Mouse (Mus musculus): ENCODE measurements around the gene Noct. TPM values are rescaled to one million over a fixed set of nuclear protein-coding genes. Genes with fewer than 3 reads are reported as not detected.
"Not testable (repeated sequence)": the region's sequence is repeated elsewhere in the genome, so short reads cannot be mapped to it uniquely, and the experiment has no call there.

The Noct gene
- polyA plus RNA-seq, 1 experiment = 33.0 TPM

GRCm38 (mm10) chr3:51208633-51209032 is 15.6 kb upstream of the Noct start:
- DNase-seq (ENCODE audit: low read depth) = no peak
- no peak for TF ChIP-seq CTCF (IDR thresholded peaks at IDR 0.05; ENCODE audit: borderline replicate concordance, extremely low read depth, insufficient read depth, insufficient read length)
- no peak for TF ChIP-seq POLR2A (IDR thresholded peaks at IDR 0.05; ENCODE audit: borderline replicate concordance, extremely low read depth, insufficient read depth, insufficient read length, poor library complexity, severe bottlenecking)

- TF ChIP-seq POLR2A (IDR thresholded peaks at IDR 0.05; ENCODE audit: borderline replicate concordance, extremely low read depth, insufficient read depth, insufficient read length, poor library complexity, severe bottlenecking) (no peak), CTCF (IDR thresholded peaks at IDR 0.05; ENCODE audit: borderline replicate concordance, extremely low read depth, insufficient read depth, insufficient read length) (no peak)
- DNase-seq (ENCODE audit: low read depth) = no peak
These were observed 14.5 kb upstream of the Noct start for GRCm38 (mm10) chr3:51209503-51210314.

- TF ChIP-seq POLR2A (IDR thresholded peaks at IDR 0.05; ENCODE audit: borderline replicate concordance, extremely low read depth, insufficient read depth, insufficient read length, poor library complexity, severe bottlenecking) = no peak
- no peak for TF ChIP-seq CTCF (IDR thresholded peaks at IDR 0.05; ENCODE audit: borderline replicate concordance, extremely low read depth, insufficient read depth, insufficient read length)
- no peak for DNase-seq (ENCODE audit: low read depth)
These were observed 13.8 kb upstream of the Noct start for GRCm38 (mm10) chr3:51210485-51210884.

GRCm38 (mm10) chr3:51213111-51213510 is 11.1 kb upstream of the Noct start:
- TF ChIP-seq POLR2A (IDR thresholded peaks at IDR 0.05; ENCODE audit: borderline replicate concordance, extremely low read depth, insufficient read depth, insufficient read length, poor library complexity, severe bottlenecking) (no peak), CTCF (IDR thresholded peaks at IDR 0.05; ENCODE audit: borderline replicate concordance, extremely low read depth, insufficient read depth, insufficient read length) (no peak)
- DNase-seq (ENCODE audit: low read depth) = no peak

- TF ChIP-seq CTCF (IDR thresholded peaks at IDR 0.05; ENCODE audit: borderline replicate concordance, extremely low read depth, insufficient read depth, insufficient read length) = no peak
- TF ChIP-seq POLR2A (IDR thresholded peaks at IDR 0.05; ENCODE audit: borderline replicate concordance, extremely low read depth, insufficient read depth, insufficient read length, poor library complexity, severe bottlenecking) = no peak
- DNase-seq (ENCODE audit: low read depth) = no peak
These were observed 8.6 kb upstream of the Noct start for GRCm38 (mm10) chr3:51215681-51216080.

- not testable (repeated sequence) for DNase-seq (ENCODE audit: low read depth)
These were observed 7.9 kb upstream of the Noct start for GRCm38 (mm10) chr3:51216351-51216750.

GRCm38 (mm10) chr3:51218385-51218784 is 5.9 kb upstream of the Noct start:
- not testable (repeated sequence) for DNase-seq (ENCODE audit: low read depth)

- no peak for DNase-seq (ENCODE audit: low read depth)
- TF ChIP-seq POLR2A (IDR thresholded peaks at IDR 0.05; ENCODE audit: borderline replicate concordance, extremely low read depth, insufficient read depth, insufficient read length, poor library complexity, severe bottlenecking) (no peak), CTCF (IDR thresholded peaks at IDR 0.05; ENCODE audit: borderline replicate concordance, extremely low read depth, insufficient read depth, insufficient read length) (no peak)
These were observed 5.0 kb upstream of the Noct start for GRCm38 (mm10) chr3:51219213-51219612.

- no peak for DNase-seq (ENCODE audit: low read depth)
- no peak for TF ChIP-seq CTCF (IDR thresholded peaks at IDR 0.05; ENCODE audit: borderline replicate concordance, extremely low read depth, insufficient read depth, insufficient read length)
- no peak for TF ChIP-seq POLR2A (IDR thresholded peaks at IDR 0.05; ENCODE audit: borderline replicate concordance, extremely low read depth, insufficient read depth, insufficient read length, poor library complexity, severe bottlenecking)
These were observed 3.4 kb upstream of the Noct start for GRCm38 (mm10) chr3:51220846-51221245.

- DNase-seq (ENCODE audit: low read depth) = no peak
- TF ChIP-seq POLR2A (IDR thresholded peaks at IDR 0.05; ENCODE audit: borderline replicate concordance, extremely low read depth, insufficient read depth, insufficient read length, poor library complexity, severe bottlenecking) (no peak), CTCF (IDR thresholded peaks at IDR 0.05; ENCODE audit: borderline replicate concordance, extremely low read depth, insufficient read depth, insufficient read length) (no peak)
These were observed 2.4 kb upstream of the Noct start for GRCm38 (mm10) chr3:51221847-51222246.

GRCm38 (mm10) chr3:51222302-51222701 is 1.9 kb upstream of the Noct start:
- TF ChIP-seq CTCF (IDR thresholded peaks at IDR 0.05; ENCODE audit: borderline replicate concordance, extremely low read depth, insufficient read depth, insufficient read length) (no peak), POLR2A (IDR thresholded peaks at IDR 0.05; ENCODE audit: borderline replicate concordance, extremely low read depth, insufficient read depth, insufficient read length, poor library complexity, severe bottlenecking) (no peak)
- peak; percentile 35 for DNase-seq (ENCODE audit: low read depth)

GRCm38 (mm10) chr3:51222834-51223460 is 1.3 kb upstream of the Noct start:
- no peak for TF ChIP-seq POLR2A (IDR thresholded peaks at IDR 0.05; ENCODE audit: borderline replicate concordance, extremely low read depth, insufficient read depth, insufficient read length, poor library complexity, severe bottlenecking)
- no peak for TF ChIP-seq CTCF (IDR thresholded peaks at IDR 0.05; ENCODE audit: borderline replicate concordance, extremely low read depth, insufficient read depth, insufficient read length)
- no peak for DNase-seq (ENCODE audit: low read depth)
